Mouse (Mus musculus) liver, embryonic 13.5 days (tissue): ENCODE results near the gene Plekhg2. TPM values are rescaled to one million over a fixed set of nuclear protein-coding genes. Genes with fewer than 3 reads are reported as not detected.
A peak's percentile ranks its signal among the peaks of the same experiment; 100 is the strongest.
"Not testable (repeated sequence)": the region's sequence is repeated elsewhere in the genome, so short reads cannot be mapped to it uniquely, and the experiment has no call there.

Source experiments
- ATAC-seq: fragments of 200-750 bp; cut with Nextera tagmentation; 2 replicates; pipeline ENCODE4 v1.8.0; 2017; ENCODE audit warnings: low read depth, mild to moderate bottlenecking, moderate number of reproducible peaks, moderate library complexity
- DNase-seq: peaks from one replicate; pipeline ENCODE4 v3.0.0; 2022
- H3K27ac ChIP-seq: fragments of 300-500 bp; sonication (generic); 2 replicates; pipeline ENCODE4 v1.5.1; 2015; ENCODE audit warnings: moderate library complexity, mild to moderate bottlenecking, inconsistent platforms
- H3K27me3 ChIP-seq: fragments of 300-500 bp; sonication (generic); 2 replicates; pipeline ENCODE4 v1.6.1; 2015; ENCODE audit warnings: mild to moderate bottlenecking, inconsistent platforms
- H3K36me3 ChIP-seq: fragments of 300-500 bp; sonication (generic); 2 replicates; pipeline ENCODE4 v1.6.1; 2015; ENCODE audit warnings: mild to moderate bottlenecking, inconsistent platforms
- H3K4me1 ChIP-seq: fragments of 300-500 bp; sonication (generic); replicated peaks from 2 replicates; pipeline ENCODE4 v1.6.1; 2015; ENCODE audit warnings: inconsistent platforms
- H3K4me2 ChIP-seq: fragments of 300-500 bp; sonication (generic); 2 replicates; pipeline ENCODE4 v1.6.1; 2015; ENCODE audit warnings: inconsistent platforms, mild to moderate bottlenecking, moderate library complexity
- H3K4me3 ChIP-seq: fragments of 300-500 bp; sonication (generic); replicated peaks from 2 replicates; pipeline ENCODE4 v1.5.1; 2015; ENCODE audit warnings: mild to moderate bottlenecking, inconsistent platforms
- H3K9ac ChIP-seq: fragments of 300-500 bp; sonication (generic); 2 replicates; pipeline ENCODE4 v1.6.1; 2015; ENCODE audit warnings: mild to moderate bottlenecking, inconsistent platforms
- H3K9me3 ChIP-seq: fragments of 300-500 bp; sonication (generic); replicated peaks from 2 replicates; pipeline ENCODE4 v1.6.1; 2016; ENCODE audit warnings: inconsistent platforms
- WGBS: fragments of 180-500 bp; shearing (Covaris S2); methylation state at CpG from one replicate; pipeline ENCODE4 v1.1.7; 2015; ENCODE audit not compliant: insufficient replicate concordance; 5-methylcytosine and 5-hydroxymethylcytosine counted together
- polyA plus RNA-seq: library from polyadenylated mRNA; unstranded; fragments of >200 nt; fragmentation: Nextera tagmentation; extraction: Ambion mirVana; gene quantifications from 2 replicates; pipeline ENCODE4 v1.2.1, GENCODE M21; 2015

Gene Plekhg2
- polyA plus RNA-seq, 1 experiment from 2014 or later = 4.9 TPM

GRCm38 (mm10) chr7:28393272-28393951 lies 21.0 kb upstream of the Plekhg2 start:
- ATAC-seq (no peak), DNase-seq (no peak)
- Histone ChIP-seq H3K4me2 (peak overlapping the region; percentile 95), H3K9ac (peak overlapping the region; percentile 85), H3K9me3 (no peaks in the 10 kb centered on the region), H3K36me3 (peaks cover 62% of the 10 kb centered on the region), H3K27me3 (no peaks in the 10 kb centered on the region), H3K27ac (peak overlapping the region; percentile 77), H3K4me3 (peak overlapping the region; percentile 85), H3K4me1 (peaks cover 27% of the 10 kb centered on the region)
- 5% methylated on average over 22 of the region's 22 CpGs for WGBS

- ATAC-seq (peak; percentile 97), DNase-seq (peak; percentile 97)
- peak within 1 kb of the TSS; percentile 77 for H3K27ac ChIP-seq
- WGBS = under 1% methylated on average over 58 of the region's 58 CpGs
- H3K4me1 ChIP-seq = peaks cover 33% of the 10 kb centered on the region
- peaks cover 62% of the 10 kb centered on the region for H3K36me3 ChIP-seq
- H3K9ac ChIP-seq = peak within 1 kb of the TSS; percentile 85
- peak within 1 kb of the TSS; percentile 85 for H3K4me3 ChIP-seq
- H3K27me3 ChIP-seq = no peaks in the 10 kb centered on the region
- H3K9me3 ChIP-seq = no peaks in the 10 kb centered on the region
- H3K4me2 ChIP-seq = peak within 1 kb of the TSS; percentile 95
Observed at GRCm38 (mm10) chr7:28392429-28393271, 20.3 kb upstream of the Plekhg2 start, which contains the start of the genes Med29 and Paf1. Gene Med29, minus strand, starts transcription at chr7:28392708. Gene Paf1, plus strand, starts transcription at chr7:28392951.

- no peaks in the 10 kb centered on the region for H3K9me3 ChIP-seq
- H3K27me3 ChIP-seq = no peaks in the 10 kb centered on the region
- no peak overlapping the region for H3K4me3 ChIP-seq
- no peak overlapping the region for H3K9ac ChIP-seq
- no peak for DNase-seq
- WGBS = 86% methylated on average over 3 of the region's 3 CpGs
- no peak overlapping the region for H3K27ac ChIP-seq
- ATAC-seq = no peak
- H3K4me1 ChIP-seq = peaks cover 44% of the 10 kb centered on the region
- peaks cover 57% of the 10 kb centered on the region for H3K36me3 ChIP-seq
- H3K4me2 ChIP-seq = no peak overlapping the region
Observed at GRCm38 (mm10) chr7:28390331-28390730, 17.9 kb upstream of the Plekhg2 start.

- H3K4me1 ChIP-seq = peaks cover 63% of the 10 kb centered on the region
- not testable (repeated sequence) for H3K4me3 ChIP-seq, H3K9me3 ChIP-seq, DNase-seq, H3K27me3 ChIP-seq, H3K27ac ChIP-seq, ATAC-seq, H3K9ac ChIP-seq, H3K4me2 ChIP-seq
- 72% methylated on average over 7 of the region's 7 CpGs for WGBS
- H3K36me3 ChIP-seq = peaks cover 52% of the 10 kb centered on the region
Observed at GRCm38 (mm10) chr7:28387384-28387783, 15.0 kb upstream of the Plekhg2 start.

GRCm38 (mm10) chr7:28386877-28387276 lies 14.5 kb upstream of the Plekhg2 start:
- H3K4me2 ChIP-seq, H3K27ac ChIP-seq, ATAC-seq, H3K4me3 ChIP-seq, H3K27me3 ChIP-seq, H3K9me3 ChIP-seq, DNase-seq, H3K9ac ChIP-seq: not testable (repeated sequence)
- Histone ChIP-seq H3K4me1 (peaks cover 66% of the 10 kb centered on the region), H3K36me3 (peaks cover 52% of the 10 kb centered on the region)
- WGBS = 67% methylated on average over 6 of the region's 6 CpGs

GRCm38 (mm10) chr7:28386462-28386861 lies 14.1 kb upstream of the Plekhg2 start:
- Histone ChIP-seq H3K9me3 (no peaks in the 10 kb centered on the region), H3K27me3 (no peaks in the 10 kb centered on the region), H3K4me3 (no peak overlapping the region), H3K36me3 (peaks cover 52% of the 10 kb centered on the region), H3K4me2 (peak overlapping the region; percentile 18; the same call in 1 of the 2 replicates), H3K9ac (no peak overlapping the region), H3K4me1 (peaks cover 66% of the 10 kb centered on the region), H3K27ac (peak overlapping the region; percentile 67)
- 7% methylated on average over 4 of the region's 4 CpGs for WGBS
- DNase-seq = peak; percentile 70
- ATAC-seq = peak; percentile 30

GRCm38 (mm10) chr7:28386007-28386406 lies 13.6 kb upstream of the Plekhg2 start:
- peak; percentile 15 for DNase-seq
- WGBS = 49% methylated on average over 7 of the region's 7 CpGs
- H3K4me2 ChIP-seq = peak overlapping the region; percentile 18; the same call in 1 of the 2 replicates
- H3K36me3 ChIP-seq = peaks cover 51% of the 10 kb centered on the region
- H3K4me3 ChIP-seq = no peak overlapping the region
- peak overlapping the region; percentile 67 for H3K27ac ChIP-seq
- no peak for ATAC-seq
- no peaks in the 10 kb centered on the region for H3K27me3 ChIP-seq
- peaks cover 66% of the 10 kb centered on the region for H3K4me1 ChIP-seq
- no peak overlapping the region; the same call in 1 of the 2 replicates for H3K9ac ChIP-seq
- H3K9me3 ChIP-seq = no peaks in the 10 kb centered on the region

- WGBS = 88% methylated on average over 9 of the region's 9 CpGs
- H3K4me2 ChIP-seq = no peak overlapping the region
- H3K9ac ChIP-seq = no peak overlapping the region; the same call in 1 of the 2 replicates
Observed at GRCm38 (mm10) chr7:28385196-28385595, 12.8 kb upstream of the Plekhg2 start.

GRCm38 (mm10) chr7:28384162-28384561 lies 11.8 kb upstream of the Plekhg2 start:
- Histone ChIP-seq H3K36me3 (peaks cover 34% of the 10 kb centered on the region), H3K4me1 (peaks cover 83% of the 10 kb centered on the region), H3K4me2 (no peak overlapping the region), H3K9me3 (no peaks in the 10 kb centered on the region), H3K4me3 (no peak overlapping the region), H3K27ac (peak overlapping the region; percentile 89), H3K27me3 (no peaks in the 10 kb centered on the region), H3K9ac (no peak overlapping the region)
- no peak for ATAC-seq
- 57% methylated on average over 6 of the region's 6 CpGs for WGBS
- no peak for DNase-seq

More at GRCm38 (mm10) chr7:28385196-28385595, 12.8 kb upstream of the Plekhg2 start:
- H3K27ac ChIP-seq = peak overlapping the region; percentile 67
- peaks cover 43% of the 10 kb centered on the region for H3K36me3 ChIP-seq
- no peaks in the 10 kb centered on the region for H3K9me3 ChIP-seq
- no peak for ATAC-seq
- no peak for DNase-seq
- H3K27me3 ChIP-seq = no peaks in the 10 kb centered on the region
- H3K4me1 ChIP-seq = peaks cover 73% of the 10 kb centered on the region
- no peak overlapping the region for H3K4me3 ChIP-seq

GRCm38 (mm10) chr7:28383606-28384005 lies 11.2 kb upstream of the Plekhg2 start:
- peak overlapping the region; percentile 92; the same call in 1 of the 2 replicates for H3K4me2 ChIP-seq
- peaks cover 28% of the 10 kb centered on the region for H3K36me3 ChIP-seq
- ATAC-seq = no peak
- 0 out of 2 replicates have a peak overlapping the region, but pooled peaks have one; percentile 81 for H3K9ac ChIP-seq
- H3K27ac ChIP-seq = peak overlapping the region; percentile 89
- H3K9me3 ChIP-seq = no peaks in the 10 kb centered on the region
- 41% methylated on average over 4 of the region's 4 CpGs for WGBS
- H3K4me3 ChIP-seq = no peak overlapping the region
- no peak for DNase-seq
- H3K4me1 ChIP-seq = peaks cover 84% of the 10 kb centered on the region
- H3K27me3 ChIP-seq = no peaks in the 10 kb centered on the region

GRCm38 (mm10) chr7:28382981-28383396 lies 10.6 kb upstream of the Plekhg2 start:
- Histone ChIP-seq H3K27me3 (no peaks in the 10 kb centered on the region), H3K4me1 (peaks cover 84% of the 10 kb centered on the region), H3K4me2 (peak overlapping the region; percentile 92), H3K9ac (peak overlapping the region; percentile 81), H3K27ac (peak overlapping the region; percentile 89), H3K4me3 (peak overlapping the region; percentile 61), H3K36me3 (peaks cover 22% of the 10 kb centered on the region), H3K9me3 (no peaks in the 10 kb centered on the region)
- 2% methylated on average over 11 of the region's 11 CpGs for WGBS
- ATAC-seq (peak; percentile 66), DNase-seq (peak; percentile 74)
